Mouse (Mus musculus) left cerebral cortex, adult 2 months (tissue): ENCODE measurements at regions not wholly inside any gene's neighbourhood (a gene's known extent, or its start where the extent isn't known, plus 50 kb on each side); places are given as distances from the start of the nearest gene placed in this dataset.

ENCODE experiments used
- DNase-seq, 2 experiments: peaks; one replicate each; pipeline ENCODE4 v3.0.0; 2021 to 2022; ENCODE audit warnings: low spot score in 2 of 2, mixed read lengths in 1 of 2; ENCODE audit errors: extremely low spot score in 1 of 2
- H3K27ac ChIP-seq: fragments of 200-600 bp; 2 replicates; pipeline ENCODE4 v1.8.1; 2022
- H3K4me3 ChIP-seq: fragments of 200-600 bp; 2 replicates; pipeline ENCODE4 v1.8.1; 2022
- CTCF ChIP-seq: fragments of 200-600 bp; IDR thresholded peaks from 2 replicates; pipeline ENCODE4 v1.8.1; 2022; ENCODE audit warnings: antibody characterized with exemption, mild to moderate bottlenecking, moderate library complexity
- intact Hi-C: fragments of 180-260 bp; cut with DNase I; formaldehyde crosslinking; loops from one replicate; pipeline ENCODE4 v1.15.1; 2025

GRCm38 (mm10) chr1:137802119-137802518 lies 373.4 kb downstream of the Ptprc start:
- TF ChIP-seq CTCF = no peak
- DNase-seq = no peak
- Histone ChIP-seq H3K27ac (no peak overlapping the region), H3K4me3 (no peak overlapping the region)
- intact Hi-C loops = no loop called here

GRCm38 (mm10) chr1:137800752-137801151 lies 374.8 kb downstream of the Ptprc start:
- DNase-seq = no peak
- TF ChIP-seq CTCF = no peak
- H3K4me3 ChIP-seq = no peak overlapping the region
- H3K27ac ChIP-seq = no peak overlapping the region
- intact Hi-C loops = no loop called here

- H3K4me3 ChIP-seq = no peak overlapping the region
- H3K27ac ChIP-seq = 0 out of 2 replicates have a peak overlapping the region, but pooled peaks have one; percentile 41
- intact Hi-C loops = no loop called here
- TF ChIP-seq CTCF = no peak
- DNase-seq = no peak
These were observed 386.7 kb downstream of the Ptprc start for GRCm38 (mm10) chr1:137788789-137789188.

GRCm38 (mm10) chr1:137786653-137787052 lies 388.9 kb downstream of the Ptprc start:
- no peak for DNase-seq
- Histone ChIP-seq H3K4me3 (no peak overlapping the region), H3K27ac (no peak overlapping the region)
- TF ChIP-seq CTCF = no peak
- intact Hi-C loops = no loop called here

GRCm38 (mm10) chr1:137774586-137774985 lies 400.9 kb downstream of the Ptprc start:
- TF ChIP-seq CTCF = no peak

GRCm38 (mm10) chr1:137760797-137761196 lies 414.7 kb downstream of the Ptprc start:
- H3K27ac ChIP-seq = no peak overlapping the region
- no peak for DNase-seq
- intact Hi-C loops = no loop called here
- no peak overlapping the region for H3K4me3 ChIP-seq
- TF ChIP-seq CTCF = no peak

More at GRCm38 (mm10) chr1:137774586-137774985, 400.9 kb downstream of the Ptprc start:
- intact Hi-C loops = no loop called here
- DNase-seq = no peak
- Histone ChIP-seq H3K4me3 (no peak overlapping the region), H3K27ac (no peak overlapping the region)

GRCm38 (mm10) chr1:137751446-137751961 lies 424.0 kb downstream of the Ptprc start:
- TF ChIP-seq CTCF = no peak
- intact Hi-C loops = no loop called here
- DNase-seq = no peak
- Histone ChIP-seq H3K27ac (no peak overlapping the region), H3K4me3 (no peak overlapping the region)

GRCm38 (mm10) chr1:137750894-137751293 lies 424.6 kb downstream of the Ptprc start:
- no peak overlapping the region for H3K27ac ChIP-seq
- H3K4me3 ChIP-seq = no peak overlapping the region
- no peak for TF ChIP-seq CTCF
- intact Hi-C loops = no loop called here
- DNase-seq = no peak

GRCm38 (mm10) chr1:137746129-137746528 lies 429.4 kb downstream of the Ptprc start:
- no peak overlapping the region for H3K4me3 ChIP-seq
- no peak overlapping the region for H3K27ac ChIP-seq
- no peak for DNase-seq
- intact Hi-C loops = loop anchor here (5.0 kb wide), 1 partner anchor 151 kb away; no protein-coding TSS in a partner anchor
- TF ChIP-seq CTCF = no peak

- TF ChIP-seq CTCF = no peak
- DNase-seq = no peak
- H3K4me3 ChIP-seq = no peak overlapping the region
- no peak overlapping the region for H3K27ac ChIP-seq
- intact Hi-C loops = no loop called here
These were observed 437.2 kb downstream of the Ptprc start for GRCm38 (mm10) chr1:137738157-137738851.

- no peak for TF ChIP-seq CTCF
- DNase-seq = no peak
- intact Hi-C loops = no loop called here
- H3K4me3 ChIP-seq = no peak overlapping the region
- no peak overlapping the region for H3K27ac ChIP-seq
These were observed 471.6 kb downstream of the Ptprc start for GRCm38 (mm10) chr1:137703882-137704281.

GRCm38 (mm10) chr1:137698876-137699275 lies 476.6 kb downstream of the Ptprc start:
- intact Hi-C loops = no loop called here
- no peak for TF ChIP-seq CTCF

GRCm38 (mm10) chr1:137697289-137697688 lies 478.2 kb downstream of the Ptprc start:
- intact Hi-C loops = no loop called here
- Histone ChIP-seq H3K27ac (no peak overlapping the region), H3K4me3 (no peak overlapping the region)
- no peak for TF ChIP-seq CTCF
- no peak for DNase-seq

More at GRCm38 (mm10) chr1:137698876-137699275, 476.6 kb downstream of the Ptprc start:
- H3K27ac ChIP-seq = no peak overlapping the region
- no peak overlapping the region for H3K4me3 ChIP-seq
- DNase-seq = no peak
